Mouse (Mus musculus): Measurements from ENCODE around the gene Mthfsd. TPM values are rescaled to one million over a fixed set of nuclear protein-coding genes. Genes with fewer than 3 reads are reported as not detected.

Gene Mthfsd
- polyA plus RNA-seq, 1 experiment from 2014 or later, result 65.9 TPM

DNA sequence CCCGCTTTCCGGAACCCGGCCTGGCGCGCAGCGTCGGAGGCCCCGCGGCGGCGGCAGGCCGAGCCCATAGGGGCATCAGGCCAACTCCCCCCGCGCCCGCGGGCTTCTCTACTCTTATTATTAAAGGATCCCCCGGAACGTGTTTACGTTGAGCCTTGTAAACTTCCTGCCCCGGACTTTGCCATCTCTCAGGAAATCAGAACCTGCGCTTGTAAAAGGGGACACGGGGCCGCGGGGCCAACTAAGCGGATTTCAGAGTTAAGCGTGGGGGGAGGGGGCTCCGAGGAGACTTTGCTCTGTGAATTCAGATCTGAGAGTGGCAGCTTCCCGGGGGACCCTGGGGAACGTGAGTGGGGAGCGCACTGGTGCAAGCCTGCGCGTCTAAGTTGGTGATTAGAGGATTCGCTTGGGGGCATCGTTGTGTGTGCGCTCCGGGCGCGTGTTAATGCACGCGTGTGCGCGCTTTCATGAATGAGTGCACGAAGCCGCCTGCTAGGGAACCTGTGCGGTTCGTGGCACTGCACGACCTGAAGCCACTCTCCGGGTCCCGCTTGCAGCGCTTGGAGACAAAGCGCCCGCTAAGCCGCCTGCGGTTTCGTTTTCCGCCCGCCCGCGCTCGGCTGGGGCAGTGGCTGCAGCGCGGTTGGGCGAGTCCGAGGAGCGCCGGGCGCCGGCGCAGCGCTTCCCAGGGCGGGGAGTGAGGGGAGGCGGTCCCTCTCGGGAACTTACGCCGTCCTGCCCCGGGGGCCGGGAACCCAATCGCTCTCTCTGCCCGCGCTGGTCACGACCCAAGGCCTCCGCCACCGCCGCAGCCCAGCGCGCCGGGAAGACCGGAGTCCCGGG is 24.9 kb downstream of the Mthfsd start:
- Histone ChIP-seq H3K9ac (replicated peaks; ENCODE audit: low read depth, low read length) (peak overlapping the region; percentile 92), H3K36me3 (ENCODE audit: control insufficient read depth, insufficient read depth, low read length) (peaks cover 4% of the 10 kb centered on the region; the same call in 1 of the 2 replicates), H3K27me3 (ENCODE audit: control insufficient read depth, insufficient read depth, low read length) (peaks cover 17% of the 10 kb centered on the region; the same call in 1 of the 2 replicates), H3K9me3 (ENCODE audit: control insufficient read depth, low read depth, low read length) (no peaks in the 10 kb centered on the region), H3K27ac (ENCODE audit: low read length) (peak overlapping the region; percentile 99), H3K4me1 (ENCODE audit: control insufficient read depth, insufficient read depth, low read length) (peaks cover 3% of the 10 kb centered on the region; the same call in 1 of the 2 replicates), H3K4me3 (ENCODE audit: low read depth, low read length) (peak overlapping the region; percentile 69), H3K4me2 (replicated peaks; ENCODE audit: low read depth, low read length) (peak overlapping the region; percentile 78)
- under 1% methylated on average over 88 of the region's 89 CpGs for WGBS
- peak; percentile 75; the same call in 1 of the 2 replicates for ATAC-seq (ENCODE audit: insufficient number of reproducible peaks, insufficient read depth, low FRiP score, low read depth)

DNA sequence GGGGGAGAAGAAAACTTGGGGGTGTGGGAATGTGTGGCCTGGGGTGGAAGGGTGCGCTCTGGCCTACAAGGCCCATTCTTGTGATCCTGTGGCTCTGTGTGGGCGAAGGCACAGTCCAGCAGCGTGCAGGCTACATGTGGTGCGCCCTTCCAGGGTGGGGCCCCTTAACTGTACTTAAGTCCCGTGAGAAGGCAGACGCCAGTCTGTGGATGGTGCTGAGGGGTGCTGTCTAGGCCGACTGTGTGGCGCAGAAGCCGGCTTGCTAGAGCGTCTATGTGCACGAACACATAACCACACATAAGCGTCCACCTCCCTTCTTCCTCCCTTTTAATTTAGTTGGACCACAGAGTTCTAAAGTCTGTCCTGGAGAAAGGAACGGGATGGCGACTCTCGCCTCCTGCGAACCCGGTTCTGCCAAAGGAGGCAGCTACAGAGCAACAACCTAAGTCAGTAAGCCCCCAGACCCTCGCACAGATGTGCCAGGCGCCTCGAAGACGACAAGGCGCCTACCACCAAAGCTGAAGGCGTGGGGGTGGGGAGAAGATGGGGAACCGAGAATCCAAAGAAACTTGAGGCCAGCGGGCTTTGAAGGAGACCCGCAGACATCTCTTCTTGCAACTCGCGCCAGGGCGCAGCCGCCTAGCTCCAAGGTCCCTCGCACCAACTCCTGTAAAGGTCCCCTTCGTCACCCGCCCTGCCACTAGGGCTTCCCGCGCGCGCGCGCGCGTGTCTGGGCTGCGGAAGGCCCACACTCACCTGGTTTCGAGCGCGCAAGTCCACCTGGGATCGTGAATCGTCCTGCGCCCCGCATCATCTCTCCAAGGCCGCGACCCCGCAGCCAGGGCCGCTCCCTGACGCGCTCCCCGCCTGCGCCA is 25.7 kb downstream of the Mthfsd start:
- H3K27ac ChIP-seq (ENCODE audit: low read length), result peak overlapping the region; percentile 99
- no peaks in the 10 kb centered on the region for H3K9me3 ChIP-seq (ENCODE audit: control insufficient read depth, low read depth, low read length)
- under 1% methylated on average over 57 of the region's 57 CpGs for WGBS

DNA sequence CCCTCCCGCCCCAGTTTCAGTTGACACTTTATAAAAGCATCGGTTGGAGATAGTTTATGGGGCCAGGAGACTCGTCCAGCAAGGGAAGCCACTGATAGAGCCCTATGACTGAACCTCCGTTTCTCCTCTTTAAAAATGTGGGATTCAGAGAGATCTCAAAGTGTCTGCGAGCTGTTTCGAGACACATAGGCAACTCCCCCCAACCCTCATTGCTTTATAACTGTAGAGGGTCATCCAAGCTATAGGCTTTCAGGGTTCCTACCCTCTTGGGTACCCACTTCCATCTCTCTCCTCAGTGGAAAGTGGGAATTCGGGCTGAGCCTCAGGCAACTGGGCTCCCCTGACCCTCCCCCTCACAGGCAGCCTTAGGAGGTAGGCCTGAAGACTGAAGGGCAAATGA is 26.8 kb downstream of the Mthfsd start:
- H3K27me3 ChIP-seq (ENCODE audit: control insufficient read depth, insufficient read depth, low read length), result peaks cover 20% of the 10 kb centered on the region; the same call in 1 of the 2 replicates
- peaks cover 2% of the 10 kb centered on the region; the same call in 1 of the 2 replicates for H3K36me3 ChIP-seq (ENCODE audit: control insufficient read depth, insufficient read depth, low read length)
- peak overlapping the region; percentile 99 for H3K27ac ChIP-seq (ENCODE audit: low read length)
- no peaks in the 10 kb centered on the region for H3K9me3 ChIP-seq (ENCODE audit: control insufficient read depth, low read depth, low read length)
- no peak for ATAC-seq (ENCODE audit: insufficient number of reproducible peaks, insufficient read depth, low FRiP score, low read depth)
- peak overlapping the region; percentile 69 for H3K4me3 ChIP-seq (ENCODE audit: low read depth, low read length)
- peaks cover 8% of the 10 kb centered on the region for H3K4me1 ChIP-seq (ENCODE audit: control insufficient read depth, insufficient read depth, low read length)
- H3K4me2 ChIP-seq (replicated peaks; ENCODE audit: low read depth, low read length), result peak overlapping the region; percentile 78
- peak overlapping the region; percentile 92 for H3K9ac ChIP-seq (replicated peaks; ENCODE audit: low read depth, low read length)
- WGBS, result 5% methylated on average over 7 of the region's 7 CpGs

More for the DNA sequence above, 25.7 kb downstream of the Mthfsd start:
- H3K4me1 ChIP-seq (ENCODE audit: control insufficient read depth, insufficient read depth, low read length), result peaks cover 3% of the 10 kb centered on the region; the same call in 1 of the 2 replicates
- H3K9ac ChIP-seq (replicated peaks; ENCODE audit: low read depth, low read length), result peak overlapping the region; percentile 92
- H3K36me3 ChIP-seq (ENCODE audit: control insufficient read depth, insufficient read depth, low read length), result peaks cover 4% of the 10 kb centered on the region; the same call in 1 of the 2 replicates
- H3K4me2 ChIP-seq (replicated peaks; ENCODE audit: low read depth, low read length), result peak overlapping the region; percentile 78
- H3K27me3 ChIP-seq (ENCODE audit: control insufficient read depth, insufficient read depth, low read length), result peaks cover 17% of the 10 kb centered on the region; the same call in 1 of the 2 replicates
- H3K4me3 ChIP-seq (ENCODE audit: low read depth, low read length), result peak overlapping the region; percentile 69
- no peak for ATAC-seq (ENCODE audit: insufficient number of reproducible peaks, insufficient read depth, low FRiP score, low read depth)

DNA sequence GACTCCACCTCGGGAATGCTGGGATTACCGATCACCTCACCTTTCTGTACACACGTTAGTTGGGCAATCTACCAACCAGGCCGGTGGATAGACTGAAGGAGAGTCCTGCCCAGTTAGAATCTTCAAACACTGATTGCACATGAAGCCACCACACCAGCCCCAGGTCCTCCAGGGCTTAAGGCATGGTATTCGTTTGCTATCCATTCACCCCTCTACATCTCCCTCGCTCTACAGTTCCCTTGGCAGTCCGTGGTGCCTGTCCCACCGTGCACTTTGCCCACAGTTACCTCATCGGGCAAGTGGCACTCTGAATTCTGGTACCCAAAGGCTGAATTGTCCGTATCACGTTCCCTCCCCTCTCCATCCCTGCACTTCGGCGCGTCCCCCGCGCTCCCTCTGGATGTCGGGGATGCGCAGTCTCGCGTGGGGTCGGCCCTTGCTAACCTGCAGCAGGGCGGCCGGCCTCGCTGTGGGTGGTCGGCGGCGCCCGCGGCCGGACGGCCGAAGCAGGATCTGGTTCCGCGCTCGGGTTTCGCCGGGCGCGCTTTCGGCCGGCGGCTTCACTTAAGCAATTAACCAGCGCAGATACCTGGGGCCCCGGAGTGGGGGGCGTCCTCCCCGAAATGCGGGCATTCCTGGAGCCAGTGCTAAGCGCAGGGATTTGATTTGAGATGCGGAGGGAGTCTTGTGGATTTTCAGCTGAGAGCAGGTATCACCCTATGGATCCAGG is 27.7 kb downstream of the Mthfsd start:
- Histone ChIP-seq H3K4me3 (ENCODE audit: low read depth, low read length) (peak overlapping the region; percentile 69), H3K36me3 (ENCODE audit: control insufficient read depth, insufficient read depth, low read length) (no peaks in the 10 kb centered on the region; the same call in 1 of the 2 replicates), H3K9ac (replicated peaks; ENCODE audit: low read depth, low read length) (peak overlapping the region; percentile 92), H3K4me2 (replicated peaks; ENCODE audit: low read depth, low read length) (peak overlapping the region; percentile 78), H3K27me3 (ENCODE audit: control insufficient read depth, insufficient read depth, low read length) (0 out of 2 replicates have a peak, but pooled peaks cover 19% of the 10 kb centered on the region), H3K4me1 (ENCODE audit: control insufficient read depth, insufficient read depth, low read length) (peaks cover 8% of the 10 kb centered on the region), H3K9me3 (ENCODE audit: control insufficient read depth, low read depth, low read length) (no peaks in the 10 kb centered on the region), H3K27ac (ENCODE audit: low read length) (peak overlapping the region; percentile 99)
- under 1% methylated on average over 49 of the region's 49 CpGs for WGBS
- ATAC-seq (ENCODE audit: insufficient number of reproducible peaks, insufficient read depth, low FRiP score, low read depth), result no peak

DNA sequence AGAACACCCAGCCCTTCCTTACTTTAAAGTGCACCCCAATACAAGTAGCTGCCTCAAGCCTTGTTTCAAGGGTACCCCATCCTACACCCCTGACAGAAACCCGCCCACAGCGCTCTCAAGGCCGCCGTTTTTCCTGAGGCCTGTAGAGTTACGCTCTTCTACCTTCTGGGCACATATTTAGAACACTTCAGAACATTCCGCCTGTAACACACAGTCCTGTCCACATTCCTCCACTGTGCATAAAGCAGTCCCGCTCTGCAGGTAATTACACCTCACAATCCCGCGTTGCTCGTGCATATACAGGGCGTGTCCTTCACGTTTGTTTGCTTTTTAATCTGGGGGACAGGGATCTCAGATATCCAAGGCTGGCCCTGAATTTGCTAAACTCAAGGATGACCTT is 28.2 kb downstream of the Mthfsd start:
- Histone ChIP-seq H3K4me3 (ENCODE audit: low read depth, low read length) (peak overlapping the region; percentile 69), H3K4me1 (ENCODE audit: control insufficient read depth, insufficient read depth, low read length) (peaks cover 8% of the 10 kb centered on the region), H3K36me3 (ENCODE audit: control insufficient read depth, insufficient read depth, low read length) (no peaks in the 10 kb centered on the region; the same call in 1 of the 2 replicates), H3K27me3 (ENCODE audit: control insufficient read depth, insufficient read depth, low read length) (0 out of 2 replicates have a peak, but pooled peaks cover 19% of the 10 kb centered on the region), H3K9me3 (ENCODE audit: control insufficient read depth, low read depth, low read length) (no peaks in the 10 kb centered on the region), H3K27ac (ENCODE audit: low read length) (peak overlapping the region; percentile 99), H3K4me2 (replicated peaks; ENCODE audit: low read depth, low read length) (peak overlapping the region; percentile 78), H3K9ac (replicated peaks; ENCODE audit: low read depth, low read length) (peak overlapping the region; percentile 92)
- ATAC-seq (ENCODE audit: insufficient number of reproducible peaks, insufficient read depth, low FRiP score, low read depth), result no peak
- 10% methylated on average over 12 of the region's 12 CpGs for WGBS

DNA sequence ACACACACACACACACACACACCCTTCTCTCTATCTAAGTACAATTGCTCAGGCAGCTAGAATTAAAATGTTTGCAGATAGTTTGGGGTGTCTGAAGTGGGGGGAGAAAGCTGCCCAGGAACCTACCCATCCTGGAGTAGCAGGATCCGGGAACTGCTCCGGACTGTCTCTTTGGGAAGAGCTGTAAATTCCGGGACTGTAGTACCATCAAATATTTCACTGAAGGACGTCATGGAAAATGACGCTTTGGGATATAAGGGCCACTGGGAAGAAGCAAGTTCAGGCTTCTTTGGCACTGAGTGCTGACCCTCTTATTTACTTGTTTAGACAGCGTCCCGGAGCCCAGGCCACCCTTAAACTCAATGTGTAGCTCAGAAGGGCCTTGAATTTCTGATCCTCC is 29.0 kb downstream of the Mthfsd start:
- H3K4me2 ChIP-seq (replicated peaks; ENCODE audit: low read depth, low read length), result peak overlapping the region; percentile 78
- 5% methylated on average over 7 of the region's 7 CpGs for WGBS

DNA sequence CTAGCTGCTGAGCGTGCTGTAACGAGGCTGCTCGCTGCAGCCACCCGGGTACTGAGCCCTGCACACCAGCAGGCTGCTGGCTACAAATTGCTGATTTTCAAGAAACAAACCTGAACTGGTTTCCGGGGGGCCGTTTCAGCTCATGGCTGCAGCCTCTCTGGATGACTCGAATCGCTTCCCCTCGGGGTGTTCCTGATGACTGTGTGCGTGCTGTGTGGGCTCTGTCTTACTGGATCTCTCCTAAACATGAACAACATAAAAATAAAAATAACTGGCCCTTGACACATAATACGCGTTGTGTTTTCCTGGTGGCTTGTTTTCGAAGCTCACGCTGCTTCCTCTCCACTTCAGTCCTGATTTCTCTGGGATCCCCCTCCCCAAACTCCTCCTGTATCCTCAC is 29.5 kb downstream of the Mthfsd start:
- Histone ChIP-seq H3K9me3 (ENCODE audit: control insufficient read depth, low read depth, low read length) (no peaks in the 10 kb centered on the region), H3K27ac (ENCODE audit: low read length) (peak overlapping the region; percentile 99), H3K36me3 (ENCODE audit: control insufficient read depth, insufficient read depth, low read length) (no peaks in the 10 kb centered on the region; the same call in 1 of the 2 replicates), H3K4me1 (ENCODE audit: control insufficient read depth, insufficient read depth, low read length) (peaks cover 13% of the 10 kb centered on the region), H3K4me2 (replicated peaks; ENCODE audit: low read depth, low read length) (peak overlapping the region; percentile 78), H3K4me3 (ENCODE audit: low read depth, low read length) (peak overlapping the region; percentile 69), H3K27me3 (ENCODE audit: control insufficient read depth, insufficient read depth, low read length) (peaks cover 22% of the 10 kb centered on the region; the same call in 1 of the 2 replicates), H3K9ac (replicated peaks; ENCODE audit: low read depth, low read length) (peak overlapping the region; percentile 92)
- no peak for ATAC-seq (ENCODE audit: insufficient number of reproducible peaks, insufficient read depth, low FRiP score, low read depth)
- 14% methylated on average over 14 of the region's 14 CpGs for WGBS

More for the DNA sequence above, 29.0 kb downstream of the Mthfsd start:
- peak overlapping the region; percentile 69 for H3K4me3 ChIP-seq (ENCODE audit: low read depth, low read length)
- H3K36me3 ChIP-seq (ENCODE audit: control insufficient read depth, insufficient read depth, low read length), result no peaks in the 10 kb centered on the region; the same call in 1 of the 2 replicates
- no peaks in the 10 kb centered on the region for H3K9me3 ChIP-seq (ENCODE audit: control insufficient read depth, low read depth, low read length)
- H3K9ac ChIP-seq (replicated peaks; ENCODE audit: low read depth, low read length), result peak overlapping the region; percentile 92
- peak overlapping the region; percentile 99 for H3K27ac ChIP-seq (ENCODE audit: low read length)
- ATAC-seq (ENCODE audit: insufficient number of reproducible peaks, insufficient read depth, low FRiP score, low read depth), result no peak
- peaks cover 9% of the 10 kb centered on the region for H3K4me1 ChIP-seq (ENCODE audit: control insufficient read depth, insufficient read depth, low read length)
- peaks cover 19% of the 10 kb centered on the region; the same call in 1 of the 2 replicates for H3K27me3 ChIP-seq (ENCODE audit: control insufficient read depth, insufficient read depth, low read length)

Measured in stomach, embryonic 14.5 days (tissue).